Mouse (Mus musculus): ENCODE results near the gene Zfp174.

Gene Zfp174

DNA sequence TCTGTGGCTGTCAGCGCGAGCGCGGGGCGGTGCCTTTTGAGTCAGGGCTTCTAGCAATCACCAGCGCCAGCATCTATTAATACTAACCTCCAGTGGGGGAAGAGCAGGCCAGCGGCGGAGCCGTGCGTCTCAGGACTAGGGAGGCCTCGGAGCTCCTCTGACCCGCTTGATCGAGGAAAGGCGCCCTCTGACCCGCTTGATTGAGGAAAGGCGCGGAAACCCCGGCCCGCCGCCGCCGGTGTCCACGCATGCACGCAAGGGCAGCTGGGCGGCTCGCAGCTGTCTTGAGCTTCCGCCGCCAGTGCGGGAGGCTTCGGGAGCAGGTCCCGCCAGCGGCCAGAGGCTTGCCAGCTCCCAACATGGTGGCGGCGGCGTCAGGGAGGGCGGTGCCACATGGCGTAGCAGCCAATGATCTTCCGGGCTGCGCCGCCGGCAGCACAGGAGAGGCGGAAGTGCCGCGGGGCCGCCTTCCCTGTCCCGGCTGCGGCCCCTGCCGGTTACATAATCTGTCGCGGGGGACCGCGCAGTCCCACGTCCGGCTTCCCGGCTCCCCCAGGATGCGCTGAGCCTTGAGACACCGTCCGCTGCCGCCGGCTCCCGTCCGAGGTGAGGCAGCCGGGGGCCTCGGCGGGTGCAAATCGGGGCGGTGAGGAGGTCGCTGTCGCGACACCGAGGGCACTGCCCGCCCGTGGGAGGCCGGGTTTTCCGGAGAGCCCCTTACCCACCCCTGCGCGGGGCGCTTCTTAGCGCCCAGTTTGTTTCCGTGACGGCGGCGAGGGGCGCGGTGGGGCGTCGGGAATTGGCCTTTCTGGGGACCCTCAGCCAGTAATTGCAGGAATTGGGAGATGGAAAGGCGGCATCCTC lies 37.4 kb downstream of the Zfp174 start, which contains the start of the genes Zfp597 and Gm20695:
Gene Zfp597, minus strand, starts transcription at position 361 of the 864 bp plus-strand sequence.
Gene Gm20695, plus strand, starts transcription at position 448 of the 864 bp plus-strand sequence.
- peak; percentile 96 for DNase-seq (ENCODE audit: low read depth, low spot score)

DNA sequence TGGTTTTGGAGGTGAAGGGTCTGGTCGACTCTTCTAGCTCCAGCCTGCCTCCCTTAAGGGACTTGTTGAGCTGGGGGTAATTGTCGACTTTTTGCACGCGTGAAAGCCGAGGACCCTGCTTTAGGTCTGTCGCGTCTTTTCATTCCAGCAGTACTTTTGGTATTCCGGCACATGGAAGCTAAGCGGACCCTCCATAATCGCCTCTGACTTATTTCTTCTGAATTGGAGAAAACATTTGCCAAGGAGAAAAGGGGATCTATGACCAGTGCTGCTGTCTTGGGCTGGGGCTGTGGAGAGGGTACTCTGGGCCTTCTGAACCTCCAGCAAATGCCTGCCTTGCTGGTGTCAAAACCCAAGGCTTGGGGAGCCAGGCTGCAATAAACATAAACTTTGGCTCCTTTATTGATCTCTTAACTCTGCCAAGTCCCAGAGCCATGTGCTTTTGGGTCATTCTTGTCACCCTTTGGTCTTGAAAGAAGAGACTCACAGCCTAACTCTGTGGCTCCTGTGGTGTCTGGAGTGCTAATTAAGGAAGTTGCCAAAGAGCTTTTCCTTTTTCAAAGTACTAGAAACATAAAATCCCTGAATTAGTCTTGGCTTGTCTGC lies 38.1 kb downstream of the Zfp174 start:
- no peak for DNase-seq (ENCODE audit: low read depth, low spot score)

DNA sequence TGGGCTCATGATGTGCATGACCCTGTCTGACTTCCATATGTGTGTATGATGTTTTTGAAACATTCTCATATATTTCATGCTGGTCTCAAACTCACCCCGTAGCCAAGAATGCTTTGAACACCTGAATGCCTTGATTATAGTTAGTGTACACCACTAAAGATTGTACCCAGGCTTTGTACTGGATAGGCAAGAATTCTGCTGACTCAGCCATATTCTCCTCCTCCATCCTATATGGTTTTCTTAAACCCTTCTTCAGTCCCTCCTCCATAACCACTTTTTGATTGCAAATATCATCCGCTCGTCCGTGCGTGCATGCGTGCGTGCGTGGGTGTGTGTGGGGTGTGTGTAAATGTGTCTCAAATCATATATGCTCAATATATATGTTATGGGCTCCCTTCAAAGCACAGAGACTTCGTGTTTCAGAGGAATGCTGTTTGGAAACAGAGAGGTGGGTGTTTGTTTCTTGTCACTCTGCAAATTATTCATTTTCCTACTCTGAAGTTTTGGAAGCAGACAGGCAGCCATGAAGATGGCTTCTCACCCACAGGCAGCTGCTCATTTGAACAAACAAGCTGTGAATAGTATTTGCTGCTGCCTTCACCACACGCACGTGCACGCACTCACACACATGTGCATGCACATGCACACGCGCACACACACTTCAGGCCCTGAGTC lies 44.7 kb downstream of the Zfp174 start:
- DNase-seq (ENCODE audit: low read depth, low spot score) = no peak

DNA sequence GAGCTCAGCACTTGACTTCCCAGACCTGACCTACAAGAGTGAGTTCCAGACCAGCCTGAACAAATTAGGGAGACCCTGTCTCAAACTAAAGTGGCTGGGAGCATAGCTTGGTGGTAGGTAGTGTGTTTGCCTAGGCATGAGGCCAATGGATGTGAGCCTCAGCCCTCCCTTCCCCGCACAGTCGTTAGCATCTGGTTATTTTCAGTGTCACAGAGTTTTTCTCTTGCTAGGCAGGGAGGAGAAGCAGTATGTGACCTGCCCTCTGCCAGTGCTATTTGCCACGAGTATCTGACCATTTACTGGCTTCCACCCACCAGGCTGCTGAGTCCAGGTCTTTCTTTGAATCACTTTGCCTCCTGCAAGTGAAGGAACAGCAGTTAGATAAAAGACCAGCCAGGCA lies 46.7 kb downstream of the Zfp174 start:
- no peak for DNase-seq (ENCODE audit: low read depth, low spot score)

DNA sequence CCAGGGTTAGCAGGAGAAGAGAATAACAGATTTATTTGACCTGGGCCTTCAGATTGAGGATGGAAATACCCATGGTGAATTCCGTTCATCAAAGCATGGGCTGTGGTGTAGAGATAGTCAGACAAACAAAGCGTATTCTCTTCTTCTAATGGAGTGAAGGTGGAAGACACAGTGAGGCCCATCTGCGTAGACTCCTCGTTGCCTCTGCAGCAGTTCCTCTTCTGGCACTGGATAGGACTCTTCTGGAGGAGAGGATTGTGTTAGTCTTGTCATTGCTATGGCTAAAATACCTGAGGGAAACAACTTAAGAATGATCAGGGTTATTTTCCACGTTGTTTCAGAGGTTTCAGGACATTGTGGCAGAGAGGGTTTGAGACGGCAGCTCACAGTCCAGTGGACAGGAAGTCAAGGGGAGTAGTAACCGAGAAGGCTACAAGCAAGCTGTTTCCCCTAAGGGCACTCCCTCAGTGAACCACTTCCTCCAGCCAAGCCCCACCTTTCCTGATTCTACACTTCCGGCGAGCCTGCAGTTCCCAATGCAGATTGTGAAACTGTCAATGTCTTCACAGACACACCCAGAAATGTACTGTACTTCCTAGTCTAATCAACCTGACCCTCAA lies 48.2 kb downstream of the Zfp174 start:
- DNase-seq (ENCODE audit: low read depth, low spot score) = peak; percentile 60

DNA sequence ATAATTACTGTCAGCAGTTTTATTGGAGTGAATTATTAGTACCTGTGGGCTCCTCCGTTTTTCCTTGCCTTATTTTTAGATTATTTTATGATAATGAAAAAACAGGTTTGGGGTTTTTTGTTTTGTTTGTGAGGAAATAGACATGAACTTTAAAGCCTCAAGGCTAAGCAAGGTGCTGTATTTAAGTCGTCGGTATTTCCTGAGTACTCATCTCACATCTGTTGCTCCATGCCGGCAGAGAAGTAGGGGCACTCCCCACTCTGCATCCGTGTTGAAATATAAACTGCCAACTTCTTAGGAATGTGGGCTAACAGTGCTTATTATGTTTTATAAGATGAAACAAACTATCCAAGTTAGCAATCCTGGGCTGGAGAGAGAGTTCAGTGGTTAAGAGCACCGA lies 49.0 kb downstream of the Zfp174 start:
- no peak for DNase-seq (ENCODE audit: low read depth, low spot score)

DNA sequence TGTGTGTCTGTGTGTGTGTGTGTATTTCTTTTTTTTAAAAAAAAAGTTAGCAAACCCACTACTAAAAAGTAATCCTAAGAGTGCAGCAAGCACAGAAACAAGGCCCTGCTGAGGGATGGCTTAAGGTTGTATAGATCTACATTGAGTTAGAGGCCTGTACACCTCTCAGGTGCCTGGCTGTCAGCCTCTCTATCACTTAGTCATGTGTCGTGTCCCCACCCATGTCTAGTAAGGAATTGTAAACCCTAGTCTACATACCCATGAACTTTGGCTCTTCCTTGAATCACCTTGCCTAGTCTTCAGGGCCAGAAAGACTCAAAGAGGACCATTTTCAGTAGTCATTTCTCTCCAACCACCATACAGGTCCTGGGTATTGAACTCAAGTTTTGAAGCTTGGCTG lies 49.5 kb downstream of the Zfp174 start:
- DNase-seq (ENCODE audit: low read depth, low spot score) = no peak

DNA sequence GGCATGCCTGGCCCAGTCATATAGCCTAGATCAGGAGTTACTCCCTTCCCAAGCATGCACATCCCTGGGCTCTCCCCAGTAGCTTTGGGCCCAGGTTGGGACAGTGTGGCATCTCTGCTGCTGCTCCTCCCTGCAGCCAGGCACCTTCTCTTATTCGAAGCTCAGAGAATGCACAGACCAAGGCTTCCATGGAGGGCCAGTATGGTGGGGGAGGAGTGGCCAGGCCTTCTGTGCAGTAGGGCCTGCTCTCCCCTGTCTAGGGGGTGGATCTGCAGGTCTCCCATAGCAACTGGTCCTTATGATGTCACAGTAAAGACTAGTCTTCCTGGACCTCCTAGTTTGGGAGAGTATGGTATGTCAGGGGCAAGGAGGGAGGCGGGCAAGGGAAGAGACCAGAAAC lies 60.4 kb downstream of the Zfp174 start:
- DNase-seq (ENCODE audit: low read depth, low spot score) = no peak

All from skeletal muscle tissue, adult 2 months (tissue).